Mouse (Mus musculus) cerebellum, postnatal 4 days (tissue): Measurements from ENCODE around the gene Stk32b.

Experiments
- DNase-seq, 2 experiments: peaks; one replicate each; pipeline ENCODE4 v3.0.0; 2022; ENCODE audit warnings: low spot score in 2 of 2, mixed read lengths in 1 of 2

Stk32b gene

DNA sequence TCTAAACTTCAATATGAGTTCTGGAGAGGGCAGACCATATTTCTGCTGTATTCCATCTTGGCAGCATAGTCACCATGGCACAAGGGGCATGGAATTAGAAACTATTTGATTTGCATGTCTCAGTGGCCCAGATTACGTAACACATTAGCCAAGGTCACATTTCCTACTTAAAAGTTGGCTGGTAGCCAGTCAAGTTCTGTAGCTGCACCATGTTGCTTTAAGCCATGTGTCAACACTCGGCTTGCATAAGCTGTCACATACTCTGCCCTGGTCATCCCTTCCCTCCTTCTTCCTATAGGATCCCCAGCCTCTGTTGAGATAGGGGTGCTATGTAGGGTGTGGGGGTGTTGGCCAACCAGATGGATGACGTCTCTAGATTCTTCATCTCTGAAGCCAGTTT lies 196.5 kb downstream of the Stk32b start:
- DNase-seq: no peak

DNA sequence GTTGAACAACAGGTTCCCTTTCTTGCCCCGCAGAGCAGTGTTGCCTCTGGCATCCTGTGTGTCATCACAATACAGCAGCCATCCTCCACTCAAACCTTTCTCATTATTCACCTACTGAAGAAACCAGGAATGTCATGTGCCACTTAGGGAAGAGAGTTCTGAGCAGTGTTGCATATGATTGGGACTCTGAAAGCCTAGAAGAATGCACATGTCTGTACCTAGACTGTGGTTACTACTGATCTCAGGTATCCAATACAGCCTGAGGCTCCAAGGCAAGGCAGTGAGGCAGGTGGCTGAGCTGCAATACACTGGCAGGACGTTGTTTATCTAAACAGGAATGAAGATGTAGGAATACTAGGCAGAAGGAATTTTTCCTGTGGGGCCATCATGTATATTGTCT lies 204.5 kb downstream of the Stk32b start:
- no peak for DNase-seq

DNA sequence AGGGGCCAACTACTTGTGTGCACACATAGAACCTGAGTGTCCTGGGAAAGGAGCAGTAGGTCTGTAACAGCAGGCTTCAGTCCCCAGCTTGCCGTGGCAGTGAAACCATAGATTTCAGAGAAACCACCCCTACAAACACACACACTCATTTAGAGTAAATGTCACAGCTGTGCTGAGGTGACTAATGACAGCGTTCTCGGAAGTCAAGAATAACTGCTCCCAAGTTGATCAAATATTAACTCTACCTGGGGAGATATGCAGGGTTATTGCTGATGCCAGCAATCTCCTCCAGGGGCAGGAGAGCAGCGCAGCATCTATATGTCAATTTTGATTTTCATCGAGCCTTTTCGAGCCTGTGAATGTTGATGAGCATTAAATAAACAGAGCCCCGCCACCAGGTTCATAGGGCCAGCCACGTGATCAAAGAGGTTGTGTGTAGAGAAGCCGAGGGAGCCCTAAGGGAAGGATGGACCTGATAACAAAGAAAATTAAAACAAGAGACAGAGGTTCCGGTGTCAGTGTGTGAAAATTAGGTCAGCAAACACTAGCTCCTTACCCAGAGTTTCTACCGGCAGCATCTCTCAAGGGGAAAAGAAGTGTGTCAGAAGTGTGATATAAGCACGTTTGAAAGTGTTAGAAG lies 210.0 kb downstream of the Stk32b start:
- no peak for DNase-seq

DNA sequence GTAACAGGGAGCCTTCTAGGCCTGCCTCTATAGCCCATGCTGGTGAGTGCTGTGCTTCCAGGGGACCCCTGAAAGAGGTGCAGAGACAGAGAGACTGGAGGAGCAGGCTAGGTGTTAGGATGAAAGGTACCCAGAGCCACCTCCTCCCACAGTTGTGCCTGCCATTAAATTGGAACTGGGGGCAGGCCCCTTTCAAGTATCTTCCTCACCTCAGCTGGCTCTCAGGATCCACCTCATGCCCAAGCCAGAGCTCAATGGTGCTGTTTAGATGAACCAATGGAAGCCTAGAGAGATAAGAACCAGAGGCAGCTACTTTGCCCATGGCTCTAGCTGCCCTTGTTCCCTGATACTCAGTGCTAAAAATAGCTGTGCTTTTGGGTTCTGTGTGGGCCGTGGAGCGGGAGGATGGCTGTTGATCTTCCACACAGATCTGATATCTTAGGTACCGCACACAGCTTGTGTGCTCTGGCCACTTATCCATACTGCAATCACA lies 221.9 kb downstream of the Stk32b start:
- DNase-seq: no peak

DNA sequence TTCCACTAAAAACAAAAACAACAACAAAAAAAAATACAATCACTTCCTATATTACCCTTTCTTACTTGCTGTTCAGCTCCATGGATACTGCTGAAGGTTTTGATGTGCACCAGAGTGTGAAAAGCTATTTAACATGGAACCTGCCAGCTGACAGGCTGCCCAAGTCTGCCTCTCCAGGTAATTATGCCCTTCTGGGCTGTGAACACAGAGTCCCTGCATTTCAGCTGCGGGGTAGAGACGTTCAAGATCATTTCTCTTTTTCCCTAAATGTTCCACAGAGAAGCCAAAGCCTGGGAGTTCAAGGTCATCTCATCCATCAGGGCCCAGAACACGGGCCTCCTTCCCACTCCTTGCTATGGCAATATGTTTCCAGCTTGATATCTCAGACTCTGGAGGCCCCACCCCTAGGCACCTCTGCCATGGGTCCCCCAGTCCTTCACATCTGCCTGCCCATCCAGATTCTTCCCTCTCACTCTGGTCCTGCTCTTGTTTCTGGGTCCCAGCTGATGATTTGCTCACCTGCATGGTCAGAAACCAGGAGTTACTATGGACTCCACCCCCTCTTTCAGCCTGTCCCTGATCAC lies 244.9 kb downstream of the Stk32b start:
- DNase-seq: peak in 1 of 2 experiments; percentile 16

DNA sequence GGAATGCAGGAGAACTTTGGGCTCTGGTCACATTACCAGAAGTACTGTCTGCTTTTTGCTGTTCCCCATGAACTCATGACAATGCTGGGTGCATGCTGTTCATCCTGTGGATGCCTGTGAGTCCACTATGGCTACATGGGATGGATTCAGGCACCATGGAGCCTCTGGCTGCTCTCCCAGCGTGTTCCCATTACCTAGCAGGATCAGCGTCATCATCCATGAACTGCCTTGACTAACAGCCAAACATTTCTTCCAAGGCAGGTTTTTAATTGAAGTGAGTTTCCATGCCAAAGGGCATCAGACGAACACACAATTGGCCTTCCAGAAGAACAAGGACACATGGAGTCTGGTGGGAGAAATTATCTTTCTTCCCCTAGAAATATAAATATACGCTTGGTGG lies 245.4 kb downstream of the Stk32b start:
- DNase-seq: peak in 1 of 2 experiments; percentile 11

DNA sequence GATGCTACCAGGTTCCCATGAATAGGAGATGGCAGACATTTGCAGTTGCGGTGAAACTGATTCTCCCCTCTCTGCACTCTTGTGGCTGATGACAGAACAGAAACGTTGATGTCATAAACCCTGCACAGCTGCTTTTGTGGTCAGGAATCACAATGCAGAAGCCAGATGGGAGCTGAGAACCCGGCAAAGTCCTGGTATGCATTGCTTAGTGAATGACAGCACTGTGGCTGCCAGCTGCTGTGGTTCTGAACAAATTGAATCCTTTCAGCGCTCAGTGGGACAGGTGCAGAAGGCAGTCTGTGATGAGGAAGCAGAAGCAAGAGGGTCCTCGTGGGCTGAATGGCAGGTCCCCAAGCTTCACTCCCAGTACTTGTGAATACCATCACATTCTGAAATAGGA lies 247.9 kb downstream of the Stk32b start:
- DNase-seq: no peak

DNA sequence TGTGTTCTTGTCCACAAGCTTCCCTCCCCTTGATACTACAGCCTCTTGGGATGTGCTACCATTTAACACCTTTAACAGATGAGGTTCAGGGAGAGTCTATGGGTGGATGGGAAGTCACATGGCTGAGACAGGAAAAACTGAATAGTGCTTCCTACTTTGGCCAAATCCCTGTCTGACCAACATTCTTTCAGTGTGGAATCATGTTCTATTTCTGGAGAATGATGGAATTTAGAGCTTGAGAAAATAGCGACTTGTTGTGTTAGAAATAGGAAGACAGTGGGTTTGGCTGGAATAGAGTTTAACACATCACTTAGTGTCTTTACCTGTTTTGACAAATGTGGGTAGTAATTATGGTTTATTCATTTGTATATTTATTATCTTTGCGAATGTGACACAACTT lies 249.3 kb downstream of the Stk32b start:
- no peak for DNase-seq

DNA sequence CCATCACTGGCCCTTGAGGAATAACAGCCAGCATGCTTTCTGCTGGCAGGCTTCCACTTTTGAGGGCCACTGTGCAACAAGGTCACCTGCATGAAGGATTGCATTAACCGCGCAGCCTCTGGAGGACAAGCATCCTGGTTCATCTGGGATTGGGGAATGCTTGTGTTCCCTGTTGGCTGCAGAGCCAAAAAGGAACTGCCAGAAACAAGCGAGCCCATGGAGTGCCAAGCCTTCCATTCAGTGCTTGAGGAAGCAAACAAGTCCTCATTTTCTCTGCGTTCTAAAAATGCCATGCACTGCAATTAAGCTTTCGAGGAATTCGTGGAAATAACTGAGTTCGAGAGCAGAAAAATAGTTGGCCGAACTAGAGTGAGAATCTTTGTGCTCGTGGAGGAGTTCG lies 251.5 kb downstream of the Stk32b start:
- DNase-seq: no peak

DNA sequence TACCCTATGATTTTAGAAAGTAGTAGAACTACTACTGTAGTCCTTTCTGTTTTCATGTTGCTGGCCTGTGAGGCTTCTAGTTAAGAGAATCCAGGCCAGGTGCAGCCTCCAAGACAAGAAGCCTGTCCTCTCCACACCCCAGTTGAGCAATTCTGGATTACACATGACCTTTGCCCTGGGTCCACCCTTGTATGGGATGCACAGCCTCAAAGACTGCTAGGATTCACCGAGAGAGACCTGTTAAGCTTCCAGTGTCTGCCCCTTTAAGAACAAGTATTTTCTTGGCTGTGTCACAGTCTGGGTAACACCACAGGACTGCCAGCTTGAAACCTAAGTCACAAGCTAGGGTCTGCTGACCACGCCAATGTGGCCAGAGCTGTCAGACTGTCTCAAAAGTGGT lies 258.7 kb downstream of the Stk32b start:
- no peak for DNase-seq

DNA sequence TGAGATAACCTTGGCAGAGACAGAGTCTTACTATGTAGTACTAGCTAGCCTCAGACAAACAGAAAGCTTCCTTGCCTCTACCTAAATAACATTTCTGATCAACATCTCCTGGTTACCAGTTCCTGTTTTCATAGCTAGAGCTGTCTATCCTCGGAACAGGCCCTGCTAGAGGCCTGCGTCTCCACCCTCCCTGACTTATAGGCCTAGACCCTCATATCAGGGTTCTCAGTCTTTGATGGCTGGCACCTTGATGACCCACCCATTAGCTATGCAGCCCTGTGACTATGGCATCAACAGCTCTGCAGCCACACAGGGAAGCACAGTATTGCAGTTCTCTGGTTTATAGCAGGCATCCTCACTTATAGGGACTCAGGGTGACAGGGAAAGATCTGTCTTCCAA lies 259.1 kb downstream of the Stk32b start:
- DNase-seq: no peak

DNA sequence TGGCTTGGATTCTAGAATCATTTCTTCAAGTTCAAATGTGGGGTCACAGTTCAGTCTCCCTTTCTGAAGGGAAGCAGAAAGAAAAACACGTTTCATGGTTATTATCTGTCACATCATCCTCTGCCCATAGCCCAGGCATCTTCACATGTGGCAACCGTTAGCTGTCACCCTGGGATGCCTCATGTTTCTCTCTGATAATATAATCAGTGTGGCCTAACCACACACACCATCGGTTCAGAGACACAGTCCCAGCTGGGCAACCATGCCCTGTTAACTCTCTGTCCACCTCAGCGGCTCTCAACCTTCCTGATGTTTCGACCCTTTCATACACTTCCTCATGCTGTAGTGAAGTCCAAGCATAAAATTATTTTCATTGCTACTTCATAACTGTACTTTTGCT lies 259.8 kb downstream of the Stk32b start:
- DNase-seq: no peak

DNA sequence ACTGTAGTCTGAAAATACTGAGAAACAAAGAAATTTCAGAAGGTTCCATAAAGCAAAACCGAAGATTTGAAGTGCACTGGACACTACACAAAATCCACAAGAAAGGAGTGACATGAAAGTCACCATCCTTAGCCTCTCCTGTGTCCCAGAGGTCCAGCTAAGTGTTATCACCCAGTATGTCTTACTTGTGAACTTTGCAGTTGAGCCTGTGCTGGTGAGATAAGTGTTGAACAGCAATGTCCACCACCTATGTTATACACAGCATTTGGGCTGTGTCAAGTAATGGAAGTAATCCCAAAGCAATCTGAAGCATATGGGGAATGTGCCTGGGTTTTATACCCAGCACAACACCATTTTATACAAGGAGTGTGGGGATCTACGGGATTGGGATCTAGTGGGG lies 260.4 kb downstream of the Stk32b start:
- no peak for DNase-seq

DNA sequence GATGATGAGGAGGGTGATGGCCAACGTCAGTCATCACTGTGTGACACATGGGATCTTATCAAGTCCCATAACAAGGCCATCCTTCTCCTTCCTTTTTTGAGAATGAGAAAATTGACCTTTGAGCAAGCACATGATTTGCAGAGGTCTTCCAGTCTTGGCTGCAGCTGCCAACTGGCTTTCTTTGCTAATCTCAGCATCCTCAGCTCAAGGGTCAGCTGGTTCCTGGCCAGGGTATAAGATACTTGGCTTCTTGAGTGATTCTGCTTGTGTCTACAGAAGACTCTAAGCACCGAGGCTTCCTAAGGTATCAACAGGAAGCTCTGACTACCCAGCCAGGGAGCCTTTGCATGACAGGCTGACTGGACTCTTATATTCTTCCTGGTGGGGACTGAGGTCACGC lies 269.4 kb downstream of the Stk32b start:
- no peak for DNase-seq

DNA sequence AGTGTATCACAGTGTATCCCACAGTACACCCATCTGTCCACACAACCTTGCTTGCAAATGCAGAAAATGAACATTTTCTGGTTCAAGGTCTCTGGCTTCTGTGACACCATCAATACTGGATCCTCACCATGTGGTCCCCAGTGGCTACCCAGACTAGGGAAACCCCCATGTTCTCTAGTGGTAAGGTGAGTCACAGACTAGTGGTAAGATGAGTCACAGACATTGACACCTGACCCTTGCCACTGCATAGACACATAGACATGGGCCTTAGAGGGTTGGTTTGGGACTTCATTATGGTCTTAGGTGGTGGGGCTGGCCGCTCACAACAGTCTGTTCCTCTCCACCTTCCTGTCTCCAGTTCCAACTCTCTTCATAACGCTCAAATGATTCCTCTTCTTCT lies 274.2 kb downstream of the Stk32b start:
- DNase-seq: no peak

DNA sequence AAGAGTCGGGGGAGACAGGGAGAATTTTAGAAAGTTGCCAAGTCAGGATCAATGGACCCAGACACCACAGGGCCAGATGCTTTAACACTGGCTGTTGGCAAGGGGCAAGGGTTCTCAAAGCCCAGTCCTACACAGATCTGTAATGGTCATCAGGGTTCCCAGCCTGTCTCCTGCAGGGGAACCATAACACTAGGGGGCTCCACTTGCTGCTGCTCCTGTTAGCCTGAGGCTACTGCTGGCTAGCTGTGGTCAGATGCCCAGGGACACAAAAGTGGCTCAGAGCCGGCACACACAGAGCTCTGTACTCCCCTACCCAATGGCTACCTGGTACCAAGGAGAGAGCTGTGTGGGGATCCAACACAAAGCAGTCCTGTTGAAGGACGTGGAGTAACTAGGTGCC lies 281.6 kb downstream of the Stk32b start:
- no peak for DNase-seq

DNA sequence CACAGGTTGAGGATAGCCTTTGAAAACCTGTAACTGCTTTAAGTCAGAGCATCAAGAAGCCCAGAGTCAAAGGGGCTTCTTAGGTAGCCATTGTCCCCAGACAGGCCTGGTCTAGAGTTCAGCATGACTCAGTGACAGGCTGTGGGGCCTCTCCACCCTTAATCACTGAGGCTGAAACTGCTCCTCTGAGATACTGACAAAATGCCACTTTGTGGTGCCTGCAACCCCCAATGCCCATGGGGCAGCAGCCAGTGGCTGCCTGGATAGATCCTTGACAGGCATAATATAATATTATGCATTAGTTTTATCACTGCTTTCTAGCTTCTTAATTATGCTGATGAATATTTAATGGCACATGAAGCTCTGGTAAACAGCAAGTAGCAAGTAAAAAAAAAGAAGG lies 289.8 kb downstream of the Stk32b start:
- DNase-seq: no peak

DNA sequence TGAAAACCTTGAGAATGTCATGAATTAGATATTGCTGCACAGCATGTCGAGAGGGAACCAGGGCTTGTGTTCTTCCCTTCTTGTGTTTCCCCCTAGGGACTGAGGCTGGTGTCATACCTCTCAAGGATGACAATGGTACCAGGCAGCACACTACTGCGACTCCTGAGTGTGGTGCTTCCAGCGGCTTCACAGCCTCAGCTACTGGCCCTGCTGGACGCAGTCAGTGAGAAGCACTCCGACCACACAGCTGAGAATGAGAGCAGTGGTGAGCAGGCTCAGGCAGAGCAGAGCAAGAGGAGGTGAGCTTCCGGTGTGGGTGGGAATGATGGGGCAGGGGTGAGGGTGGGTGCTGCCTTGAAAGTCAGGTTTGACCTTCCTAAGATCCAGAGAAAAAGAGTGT lies 297.9 kb downstream of the Stk32b start:
- DNase-seq: no peak
